Mouse (Mus musculus): Measurements from ENCODE around the gene Sbno2. TPM values are rescaled to one million over a fixed set of nuclear protein-coding genes. Genes with fewer than 3 reads are reported as not detected.

Sbno2 gene
- polyA plus RNA-seq, 1 experiment = 44.6 TPM

- Histone ChIP-seq H3K4me2 (ENCODE audit: low read depth) (no peak overlapping the region), H3ac (ENCODE audit: control insufficient read depth, insufficient read length) (no peak overlapping the region), H3K79me2 (ENCODE audit: control insufficient read depth, insufficient read depth) (no peaks in the 10 kb centered on the region), H3K4me3 (no peak overlapping the region), H3K27me3 (ENCODE audit: control insufficient read depth, insufficient read depth, insufficient read length) (no peaks in the 10 kb centered on the region), H3K36me3 (ENCODE audit: control insufficient read depth, insufficient read depth) (no peaks in the 10 kb centered on the region)
- TF ChIP-seq CEBPB (IDR thresholded peaks at IDR 0.05; ENCODE audit: insufficient read depth, poor library complexity, severe bottlenecking) = no peak
- no peak for TF ChIP-seq SRF (IDR thresholded peaks at IDR 0.05; ENCODE audit: control insufficient read depth, insufficient read length, low read depth)
- TF ChIP-seq USF1 (IDR thresholded peaks at IDR 0.05; ENCODE audit: low read depth) = no peak
- no peak for TF ChIP-seq MAX (IDR thresholded peaks at IDR 0.05; ENCODE audit: low read depth)
- no peak for TF ChIP-seq MYOG (IDR thresholded peaks at IDR 0.05; ENCODE audit: control insufficient read depth in 1 of 3, insufficient read depth in 1 of 3, insufficient read length in 2 of 3, low read depth in 2 of 3)
- no peak for TF ChIP-seq E2F4 (IDR thresholded peaks at IDR 0.05; ENCODE audit: insufficient read depth)
- TF ChIP-seq TCF3 (IDR thresholded peaks at IDR 0.05; ENCODE audit: insufficient read length, low read depth) = no peak
- TF ChIP-seq TCF12 (IDR thresholded peaks at IDR 0.05; ENCODE audit: insufficient read depth, poor library complexity, severe bottlenecking) = no peak
- no peak for TF ChIP-seq POLR2A (IDR thresholded peaks at IDR 0.05; ENCODE audit: insufficient read length, low read depth)
- no peak for TF ChIP-seq REST (IDR thresholded peaks at IDR 0.05; ENCODE audit: insufficient read depth, insufficient read length)
These were observed 76.9 kb downstream of the Sbno2 start for GRCm38 (mm10) chr10:80028521-80028846.

GRCm38 (mm10) chr10:80027681-80028520 lies 77.5 kb downstream of the Sbno2 start:
- no peaks in the 10 kb centered on the region for H3K79me2 ChIP-seq (ENCODE audit: control insufficient read depth, insufficient read depth)
- no peaks in the 10 kb centered on the region for H3K36me3 ChIP-seq (ENCODE audit: control insufficient read depth, insufficient read depth)
- H3K4me3 ChIP-seq = no peak overlapping the region
- no peaks in the 10 kb centered on the region for H3K27me3 ChIP-seq (ENCODE audit: control insufficient read depth, insufficient read depth, insufficient read length)
- no peak overlapping the region for H3K4me2 ChIP-seq (ENCODE audit: low read depth)
- no peak overlapping the region for H3ac ChIP-seq (ENCODE audit: control insufficient read depth, insufficient read length)
- TF ChIP-seq MYOG (IDR thresholded peaks at IDR 0.05; ENCODE audit: control insufficient read depth in 1 of 3, insufficient read depth in 1 of 3, insufficient read length in 2 of 3, low read depth in 2 of 3) (no peak), USF1 (IDR thresholded peaks at IDR 0.05; ENCODE audit: low read depth) (no peak), E2F4 (IDR thresholded peaks at IDR 0.05; ENCODE audit: insufficient read depth) (no peak), POLR2AphosphoS2 (IDR thresholded peaks at IDR 0.05; ENCODE audit: insufficient read length, low read depth) (no peak), REST (IDR thresholded peaks at IDR 0.05; ENCODE audit: insufficient read depth, insufficient read length) (no peak), CEBPB (IDR thresholded peaks at IDR 0.05; ENCODE audit: insufficient read depth, poor library complexity, severe bottlenecking) (no peak)

GRCm38 (mm10) chr10:80025889-80026288 lies 79.5 kb downstream of the Sbno2 start:
- H3K4me2 ChIP-seq (ENCODE audit: low read depth) = no peak overlapping the region
- TF ChIP-seq MYOD1 (IDR thresholded peaks at IDR 0.05; ENCODE audit: control insufficient read depth in 1 of 3, insufficient read length in 2 of 3, low read depth in 2 of 3) = no peak
- TF ChIP-seq SRF (IDR thresholded peaks at IDR 0.05; ENCODE audit: control insufficient read depth, insufficient read length, low read depth) = no peak
- TF ChIP-seq TCF12 (IDR thresholded peaks at IDR 0.05; ENCODE audit: insufficient read depth, poor library complexity, severe bottlenecking) = no peak
- TF ChIP-seq USF1 (IDR thresholded peaks at IDR 0.05; ENCODE audit: low read depth) = no peak
- no peak for TF ChIP-seq REST (IDR thresholded peaks at IDR 0.05; ENCODE audit: insufficient read depth, insufficient read length)
- TF ChIP-seq POLR2AphosphoS2 (IDR thresholded peaks at IDR 0.05; ENCODE audit: insufficient read length, low read depth) = no peak
- no peak for TF ChIP-seq POLR2A (IDR thresholded peaks at IDR 0.05; ENCODE audit: insufficient read length, low read depth)
- no peak for TF ChIP-seq MAX (IDR thresholded peaks at IDR 0.05; ENCODE audit: low read depth)
- TF ChIP-seq CEBPB (IDR thresholded peaks at IDR 0.05; ENCODE audit: insufficient read depth, poor library complexity, severe bottlenecking) = no peak
- TF ChIP-seq MYOG (IDR thresholded peaks at IDR 0.05; ENCODE audit: control insufficient read depth in 1 of 3, insufficient read depth in 1 of 3, insufficient read length in 2 of 3, low read depth in 2 of 3) = no peak
- no peak for TF ChIP-seq E2F4 (IDR thresholded peaks at IDR 0.05; ENCODE audit: insufficient read depth)
- no peak for TF ChIP-seq TCF3 (IDR thresholded peaks at IDR 0.05; ENCODE audit: insufficient read length, low read depth)
- no peaks in the 10 kb centered on the region for H3K79me2 ChIP-seq (ENCODE audit: control insufficient read depth, insufficient read depth)
- H3K36me3 ChIP-seq (ENCODE audit: control insufficient read depth, insufficient read depth) = no peaks in the 10 kb centered on the region
- H3ac ChIP-seq (ENCODE audit: control insufficient read depth, insufficient read length) = no peak overlapping the region
- H3K27me3 ChIP-seq (ENCODE audit: control insufficient read depth, insufficient read depth, insufficient read length) = no peaks in the 10 kb centered on the region
- no peak overlapping the region for H3K4me3 ChIP-seq

GRCm38 (mm10) chr10:80025463-80025862 lies 79.9 kb downstream of the Sbno2 start:
- no peak overlapping the region for H3ac ChIP-seq (ENCODE audit: control insufficient read depth, insufficient read length)
- no peak overlapping the region for H3K4me2 ChIP-seq (ENCODE audit: low read depth)
- TF ChIP-seq MYOG (IDR thresholded peaks at IDR 0.05; ENCODE audit: control insufficient read depth in 1 of 3, insufficient read depth in 1 of 3, insufficient read length in 2 of 3, low read depth in 2 of 3) (no peak), TCF3 (IDR thresholded peaks at IDR 0.05; ENCODE audit: insufficient read length, low read depth) (no peak), SRF (IDR thresholded peaks at IDR 0.05; ENCODE audit: control insufficient read depth, insufficient read length, low read depth) (no peak), USF1 (IDR thresholded peaks at IDR 0.05; ENCODE audit: low read depth) (no peak), CEBPB (IDR thresholded peaks at IDR 0.05; ENCODE audit: insufficient read depth, poor library complexity, severe bottlenecking) (no peak), POLR2AphosphoS2 (IDR thresholded peaks at IDR 0.05; ENCODE audit: insufficient read length, low read depth) (no peak), E2F4 (IDR thresholded peaks at IDR 0.05; ENCODE audit: insufficient read depth) (no peak), POLR2A (IDR thresholded peaks at IDR 0.05; ENCODE audit: insufficient read length, low read depth) (no peak), MAX (IDR thresholded peaks at IDR 0.05; ENCODE audit: low read depth) (no peak), REST (IDR thresholded peaks at IDR 0.05; ENCODE audit: insufficient read depth, insufficient read length) (no peak), MYOD1 (IDR thresholded peaks at IDR 0.05; ENCODE audit: control insufficient read depth in 1 of 3, insufficient read length in 2 of 3, low read depth in 2 of 3) (no peak), TCF12 (IDR thresholded peaks at IDR 0.05; ENCODE audit: insufficient read depth, poor library complexity, severe bottlenecking) (no peak)
- no peaks in the 10 kb centered on the region for H3K36me3 ChIP-seq (ENCODE audit: control insufficient read depth, insufficient read depth)
- H3K27me3 ChIP-seq (ENCODE audit: control insufficient read depth, insufficient read depth, insufficient read length) = no peaks in the 10 kb centered on the region
- H3K79me2 ChIP-seq (ENCODE audit: control insufficient read depth, insufficient read depth) = no peaks in the 10 kb centered on the region
- H3K4me3 ChIP-seq = no peak overlapping the region
